Mouse (Mus musculus): ENCODE data around the gene Ptprm. TPM values are rescaled to one million over a fixed set of nuclear protein-coding genes. Genes with fewer than 3 reads are reported as not detected.

Gene Ptprm
- polyA plus RNA-seq, 1 experiment, result 4.4 TPM

- WGBS, result 89% methylated on average over 5 of the region's 5 CpGs
- TF ChIP-seq POLR2A (IDR thresholded peaks at IDR 0.05; ENCODE audit: control insufficient read depth, extremely low read depth, insufficient read depth, low read length, poor library complexity) (no peak), CTCF (IDR thresholded peaks at IDR 0.05; ENCODE audit: borderline replicate concordance, control insufficient read depth, extremely low read depth, insufficient read depth, low read length, poor library complexity) (no peak)
- Histone ChIP-seq H3K36me3 (ENCODE audit: control insufficient read depth, insufficient read depth, low read length) (no peaks in the 10 kb centered on the region), H3K4me1 (replicated peaks; ENCODE audit: control insufficient read depth, insufficient read depth, low read length) (no peaks in the 10 kb centered on the region), H3K27ac (ENCODE audit: control insufficient read depth, insufficient read depth, low read length) (no peak overlapping the region), H3K4me3 (ENCODE audit: control insufficient read depth, insufficient read depth, low read length) (no peak overlapping the region), H3K27me3 (ENCODE audit: control insufficient read depth, insufficient read depth, low read length) (no peaks in the 10 kb centered on the region)
- DNase-seq, result no peak
These were observed 377.8 kb downstream of the Ptprm start for GRCm38 (mm10) chr17:66976490-66976889.

GRCm38 (mm10) chr17:66972976-66973375 lies 381.3 kb downstream of the Ptprm start:
- no peaks in the 10 kb centered on the region for H3K36me3 ChIP-seq (ENCODE audit: control insufficient read depth, insufficient read depth, low read length)
- no peak for TF ChIP-seq POLR2A (IDR thresholded peaks at IDR 0.05; ENCODE audit: control insufficient read depth, extremely low read depth, insufficient read depth, low read length, poor library complexity)
- TF ChIP-seq CTCF (IDR thresholded peaks at IDR 0.05; ENCODE audit: borderline replicate concordance, control insufficient read depth, extremely low read depth, insufficient read depth, low read length, poor library complexity), result no peak
- DNase-seq, result no peak
- H3K27me3 ChIP-seq (ENCODE audit: control insufficient read depth, insufficient read depth, low read length), result no peaks in the 10 kb centered on the region
- 70% methylated on average over 3 of the region's 3 CpGs for WGBS
- no peak overlapping the region for H3K27ac ChIP-seq (ENCODE audit: control insufficient read depth, insufficient read depth, low read length)
- no peaks in the 10 kb centered on the region for H3K4me1 ChIP-seq (replicated peaks; ENCODE audit: control insufficient read depth, insufficient read depth, low read length)
- no peak overlapping the region for H3K4me3 ChIP-seq (ENCODE audit: control insufficient read depth, insufficient read depth, low read length)

GRCm38 (mm10) chr17:66960986-66961385 lies 393.3 kb downstream of the Ptprm start:
- H3K36me3 ChIP-seq (ENCODE audit: control insufficient read depth, insufficient read depth, low read length), result no peaks in the 10 kb centered on the region
- TF ChIP-seq POLR2A (IDR thresholded peaks at IDR 0.05; ENCODE audit: control insufficient read depth, extremely low read depth, insufficient read depth, low read length, poor library complexity), result no peak
- TF ChIP-seq CTCF (IDR thresholded peaks at IDR 0.05; ENCODE audit: borderline replicate concordance, control insufficient read depth, extremely low read depth, insufficient read depth, low read length, poor library complexity), result no peak
- no peak overlapping the region for H3K27ac ChIP-seq (ENCODE audit: control insufficient read depth, insufficient read depth, low read length)
- no peak overlapping the region for H3K4me3 ChIP-seq (ENCODE audit: control insufficient read depth, insufficient read depth, low read length)
- WGBS, result 88% methylated on average over 5 of the region's 5 CpGs
- H3K4me1 ChIP-seq (replicated peaks; ENCODE audit: control insufficient read depth, insufficient read depth, low read length), result no peaks in the 10 kb centered on the region
- no peak for DNase-seq
- H3K27me3 ChIP-seq (ENCODE audit: control insufficient read depth, insufficient read depth, low read length), result no peaks in the 10 kb centered on the region

GRCm38 (mm10) chr17:66960557-66960956 lies 393.7 kb downstream of the Ptprm start:
- no peak overlapping the region for H3K4me3 ChIP-seq (ENCODE audit: control insufficient read depth, insufficient read depth, low read length)
- no peak for DNase-seq
- no peak for TF ChIP-seq POLR2A (IDR thresholded peaks at IDR 0.05; ENCODE audit: control insufficient read depth, extremely low read depth, insufficient read depth, low read length, poor library complexity)
- TF ChIP-seq CTCF (IDR thresholded peaks at IDR 0.05; ENCODE audit: borderline replicate concordance, control insufficient read depth, extremely low read depth, insufficient read depth, low read length, poor library complexity), result no peak

GRCm38 (mm10) chr17:66959815-66960214 lies 394.4 kb downstream of the Ptprm start:
- no peak overlapping the region for H3K4me3 ChIP-seq (ENCODE audit: control insufficient read depth, insufficient read depth, low read length)
- no peaks in the 10 kb centered on the region for H3K27me3 ChIP-seq (ENCODE audit: control insufficient read depth, insufficient read depth, low read length)
- DNase-seq, result no peak
- no peaks in the 10 kb centered on the region for H3K36me3 ChIP-seq (ENCODE audit: control insufficient read depth, insufficient read depth, low read length)
- WGBS, result 97% methylated on average over 2 of the region's 2 CpGs
- TF ChIP-seq CTCF (IDR thresholded peaks at IDR 0.05; ENCODE audit: borderline replicate concordance, control insufficient read depth, extremely low read depth, insufficient read depth, low read length, poor library complexity) (no peak), POLR2A (IDR thresholded peaks at IDR 0.05; ENCODE audit: control insufficient read depth, extremely low read depth, insufficient read depth, low read length, poor library complexity) (no peak)
- no peaks in the 10 kb centered on the region for H3K4me1 ChIP-seq (replicated peaks; ENCODE audit: control insufficient read depth, insufficient read depth, low read length)
- no peak overlapping the region for H3K27ac ChIP-seq (ENCODE audit: control insufficient read depth, insufficient read depth, low read length)

More at GRCm38 (mm10) chr17:66960557-66960956, 393.7 kb downstream of the Ptprm start:
- no peaks in the 10 kb centered on the region for H3K27me3 ChIP-seq (ENCODE audit: control insufficient read depth, insufficient read depth, low read length)
- no peaks in the 10 kb centered on the region for H3K36me3 ChIP-seq (ENCODE audit: control insufficient read depth, insufficient read depth, low read length)
- no peaks in the 10 kb centered on the region for H3K4me1 ChIP-seq (replicated peaks; ENCODE audit: control insufficient read depth, insufficient read depth, low read length)
- WGBS, result 89% methylated on average over 6 of the region's 6 CpGs
- no peak overlapping the region for H3K27ac ChIP-seq (ENCODE audit: control insufficient read depth, insufficient read depth, low read length)

- H3K4me3 ChIP-seq (ENCODE audit: control insufficient read depth, insufficient read depth, low read length), result no peak overlapping the region
- TF ChIP-seq POLR2A (IDR thresholded peaks at IDR 0.05; ENCODE audit: control insufficient read depth, extremely low read depth, insufficient read depth, low read length, poor library complexity), result no peak
- TF ChIP-seq CTCF (IDR thresholded peaks at IDR 0.05; ENCODE audit: borderline replicate concordance, control insufficient read depth, extremely low read depth, insufficient read depth, low read length, poor library complexity), result no peak
- H3K27ac ChIP-seq (ENCODE audit: control insufficient read depth, insufficient read depth, low read length), result no peak overlapping the region
- H3K4me1 ChIP-seq (replicated peaks; ENCODE audit: control insufficient read depth, insufficient read depth, low read length), result no peaks in the 10 kb centered on the region
- no peak for DNase-seq
- H3K36me3 ChIP-seq (ENCODE audit: control insufficient read depth, insufficient read depth, low read length), result no peaks in the 10 kb centered on the region
- no peaks in the 10 kb centered on the region for H3K27me3 ChIP-seq (ENCODE audit: control insufficient read depth, insufficient read depth, low read length)
- WGBS, result 80% methylated on average over 2 of the region's 2 CpGs
These were observed 395.5 kb downstream of the Ptprm start for GRCm38 (mm10) chr17:66958766-66959165.

- no peak overlapping the region for H3K27ac ChIP-seq (ENCODE audit: control insufficient read depth, insufficient read depth, low read length)
- TF ChIP-seq CTCF (IDR thresholded peaks at IDR 0.05; ENCODE audit: borderline replicate concordance, control insufficient read depth, extremely low read depth, insufficient read depth, low read length, poor library complexity) (no peak), POLR2A (IDR thresholded peaks at IDR 0.05; ENCODE audit: control insufficient read depth, extremely low read depth, insufficient read depth, low read length, poor library complexity) (no peak)
- no peaks in the 10 kb centered on the region for H3K27me3 ChIP-seq (ENCODE audit: control insufficient read depth, insufficient read depth, low read length)
- 86% methylated on average over 4 of the region's 4 CpGs for WGBS
- H3K4me3 ChIP-seq (ENCODE audit: control insufficient read depth, insufficient read depth, low read length), result no peak overlapping the region
- no peaks in the 10 kb centered on the region for H3K4me1 ChIP-seq (replicated peaks; ENCODE audit: control insufficient read depth, insufficient read depth, low read length)
- DNase-seq, result no peak
- no peaks in the 10 kb centered on the region for H3K36me3 ChIP-seq (ENCODE audit: control insufficient read depth, insufficient read depth, low read length)
These were observed 409.8 kb downstream of the Ptprm start for GRCm38 (mm10) chr17:66944498-66944897.

All from thymus, adult 2 months (tissue).